Mouse (Mus musculus): ENCODE measurements around the gene Pde4dip. TPM values are rescaled to one million over a fixed set of nuclear protein-coding genes. Genes with fewer than 3 reads are reported as not detected.

Gene Pde4dip
- polyA plus RNA-seq, 1 experiment = 134 TPM

DNA sequence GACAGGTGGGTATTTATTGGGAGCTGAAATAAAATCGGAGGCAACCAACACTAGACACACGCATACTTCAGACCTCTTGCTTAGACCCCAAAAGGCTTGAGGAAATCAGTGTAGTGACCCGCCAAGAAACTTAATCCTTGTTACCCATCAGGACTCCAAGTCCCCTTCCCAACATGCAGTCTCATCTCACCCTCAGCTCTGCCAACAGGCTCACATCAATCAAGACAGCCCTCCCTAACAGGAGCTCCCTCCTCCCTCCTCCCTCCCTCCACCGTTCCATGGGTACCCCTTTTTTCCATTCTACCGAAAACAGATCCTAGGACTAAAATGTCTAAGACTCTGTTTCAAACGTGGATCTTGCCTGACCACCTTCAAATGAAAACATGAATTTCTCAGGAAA, 65.1 kb downstream of the Pde4dip start:
- H3K4me3 ChIP-seq = peak overlapping the region; percentile 49
- H3K4me2 ChIP-seq (ENCODE audit: low read depth) = peak overlapping the region; percentile 79
- TF ChIP-seq MAX (IDR thresholded peaks at IDR 0.05; ENCODE audit: low read depth) (no peak), TCF12 (IDR thresholded peaks at IDR 0.05; ENCODE audit: insufficient read depth, poor library complexity, severe bottlenecking) (no peak), SRF (IDR thresholded peaks at IDR 0.05; ENCODE audit: control insufficient read depth, insufficient read length, low read depth) (no peak), MYOD1 (IDR thresholded peaks at IDR 0.05; ENCODE audit: control insufficient read depth in 1 of 3, insufficient read length in 2 of 3, low read depth in 2 of 3) (no peak), USF1 (IDR thresholded peaks at IDR 0.05; ENCODE audit: low read depth) (no peak), REST (IDR thresholded peaks at IDR 0.05; ENCODE audit: insufficient read depth, insufficient read length) (no peak), MYOG (IDR thresholded peaks at IDR 0.05; ENCODE audit: control insufficient read depth in 1 of 3, insufficient read depth in 1 of 3, insufficient read length in 2 of 3, low read depth in 2 of 3) (no peak), POLR2AphosphoS2 (IDR thresholded peaks at IDR 0.05; ENCODE audit: insufficient read length, low read depth) (no peak), E2F4 (IDR thresholded peaks at IDR 0.05; ENCODE audit: insufficient read depth) (no peak)
- H3K36me3 ChIP-seq (ENCODE audit: control insufficient read depth, insufficient read depth) = no peaks in the 10 kb centered on the region
- no peaks in the 10 kb centered on the region for H3K27me3 ChIP-seq (ENCODE audit: control insufficient read depth, insufficient read depth, insufficient read length)
- peaks cover 31% of the 10 kb centered on the region for H3K79me2 ChIP-seq (ENCODE audit: control insufficient read depth, insufficient read depth)
- H3ac ChIP-seq (ENCODE audit: control insufficient read depth, insufficient read length) = no peak overlapping the region

- no peaks in the 10 kb centered on the region for H3K36me3 ChIP-seq (ENCODE audit: control insufficient read depth, insufficient read depth)
- no peaks in the 10 kb centered on the region for H3K27me3 ChIP-seq (ENCODE audit: control insufficient read depth, insufficient read depth, insufficient read length)
- H3ac ChIP-seq (ENCODE audit: control insufficient read depth, insufficient read length) = no peak overlapping the region
- H3K4me3 ChIP-seq = no peak overlapping the region
- H3K4me2 ChIP-seq (ENCODE audit: low read depth) = no peak overlapping the region
- no peak for TF ChIP-seq POLR2A (IDR thresholded peaks at IDR 0.05; ENCODE audit: insufficient read length, low read depth)
- TF ChIP-seq TCF12 (IDR thresholded peaks at IDR 0.05; ENCODE audit: insufficient read depth, poor library complexity, severe bottlenecking) = no peak
- TF ChIP-seq MYOD1 (IDR thresholded peaks at IDR 0.05; ENCODE audit: control insufficient read depth in 1 of 3, insufficient read length in 2 of 3, low read depth in 2 of 3) = no peak
- no peak for TF ChIP-seq SRF (IDR thresholded peaks at IDR 0.05; ENCODE audit: control insufficient read depth, insufficient read length, low read depth)
- no peak for TF ChIP-seq USF1 (IDR thresholded peaks at IDR 0.05; ENCODE audit: low read depth)
- TF ChIP-seq REST (IDR thresholded peaks at IDR 0.05; ENCODE audit: insufficient read depth, insufficient read length) = no peak
- TF ChIP-seq CEBPB (IDR thresholded peaks at IDR 0.05; ENCODE audit: insufficient read depth, poor library complexity, severe bottlenecking) = no peak
- peaks cover 41% of the 10 kb centered on the region for H3K79me2 ChIP-seq (ENCODE audit: control insufficient read depth, insufficient read depth)
Observed at GRCm38 (mm10) chr3:97819050-97819449, 69.5 kb downstream of the Pde4dip start.

- H3K4me2 ChIP-seq (ENCODE audit: low read depth) = no peak overlapping the region
- no peak for TF ChIP-seq TCF3 (IDR thresholded peaks at IDR 0.05; ENCODE audit: insufficient read length, low read depth)
- no peak for TF ChIP-seq REST (IDR thresholded peaks at IDR 0.05; ENCODE audit: insufficient read depth, insufficient read length)
- H3K79me2 ChIP-seq (ENCODE audit: control insufficient read depth, insufficient read depth) = peaks cover 36% of the 10 kb centered on the region
- H3ac ChIP-seq (ENCODE audit: control insufficient read depth, insufficient read length) = no peak overlapping the region
- H3K4me3 ChIP-seq = no peak overlapping the region
- H3K36me3 ChIP-seq (ENCODE audit: control insufficient read depth, insufficient read depth) = no peaks in the 10 kb centered on the region
- H3K27me3 ChIP-seq (ENCODE audit: control insufficient read depth, insufficient read depth, insufficient read length) = no peaks in the 10 kb centered on the region
Observed at GRCm38 (mm10) chr3:97818383-97818982, 70.0 kb downstream of the Pde4dip start.

DNA sequence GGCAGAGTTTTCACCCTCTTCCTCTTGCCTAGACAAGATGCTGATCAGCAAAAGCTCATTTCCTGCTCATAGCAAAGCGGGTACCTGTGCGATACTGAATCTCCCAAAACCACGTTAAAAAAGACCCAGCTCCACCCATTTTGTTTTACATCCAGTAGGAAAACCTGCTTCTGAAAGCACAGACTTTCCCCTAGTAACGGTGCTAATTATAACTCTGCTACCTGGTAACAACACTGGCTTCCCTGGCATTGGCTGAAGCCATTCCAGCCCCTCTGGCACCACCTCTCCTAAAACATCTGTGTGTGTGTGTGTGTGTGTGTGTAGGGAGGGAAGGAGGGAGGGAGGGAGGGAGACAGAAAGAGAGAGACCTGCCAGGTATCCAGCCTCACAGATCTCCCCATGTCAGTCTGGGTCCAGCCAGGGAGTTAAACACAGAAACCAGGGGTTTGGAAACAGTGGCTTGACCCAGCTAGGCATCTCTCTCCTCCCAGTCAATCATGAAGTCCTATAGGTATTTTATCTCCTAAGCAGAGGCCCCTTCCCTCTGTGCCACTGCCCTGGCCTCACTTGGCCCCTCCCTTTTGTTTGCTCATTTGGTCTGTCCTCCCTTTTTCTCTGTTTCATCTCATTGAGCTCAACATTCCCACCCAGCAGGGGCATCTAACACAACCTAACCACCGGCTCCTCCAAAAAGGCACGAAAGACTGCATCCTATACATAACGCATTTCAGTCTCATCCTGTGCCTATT, 76.7 kb downstream of the Pde4dip start:
- Histone ChIP-seq H3K4me3 (no peak overlapping the region), H3K36me3 (ENCODE audit: control insufficient read depth, insufficient read depth) (no peaks in the 10 kb centered on the region), H3K27me3 (ENCODE audit: control insufficient read depth, insufficient read depth, insufficient read length) (no peaks in the 10 kb centered on the region), H3ac (ENCODE audit: control insufficient read depth, insufficient read length) (no peak overlapping the region), H3K4me2 (ENCODE audit: low read depth) (no peak overlapping the region), H3K79me2 (ENCODE audit: control insufficient read depth, insufficient read depth) (peaks cover 15% of the 10 kb centered on the region)
- TF ChIP-seq TCF3 (IDR thresholded peaks at IDR 0.05; ENCODE audit: insufficient read length, low read depth) = no peak
- no peak for TF ChIP-seq REST (IDR thresholded peaks at IDR 0.05; ENCODE audit: insufficient read depth, insufficient read length)
- TF ChIP-seq E2F4 (IDR thresholded peaks at IDR 0.05; ENCODE audit: insufficient read depth) = no peak
- no peak for TF ChIP-seq POLR2AphosphoS2 (IDR thresholded peaks at IDR 0.05; ENCODE audit: insufficient read length, low read depth)
- no peak for TF ChIP-seq CEBPB (IDR thresholded peaks at IDR 0.05; ENCODE audit: insufficient read depth, poor library complexity, severe bottlenecking)
- TF ChIP-seq MAX (IDR thresholded peaks at IDR 0.05; ENCODE audit: low read depth) = no peak
- TF ChIP-seq TCF12 (IDR thresholded peaks at IDR 0.05; ENCODE audit: insufficient read depth, poor library complexity, severe bottlenecking) = no peak
- TF ChIP-seq MYOD1 (IDR thresholded peaks at IDR 0.05; ENCODE audit: control insufficient read depth in 1 of 3, insufficient read length in 2 of 3, low read depth in 2 of 3) = no peak
- no peak for TF ChIP-seq USF1 (IDR thresholded peaks at IDR 0.05; ENCODE audit: low read depth)
- no peak for TF ChIP-seq SRF (IDR thresholded peaks at IDR 0.05; ENCODE audit: control insufficient read depth, insufficient read length, low read depth)
- no peak for TF ChIP-seq POLR2A (IDR thresholded peaks at IDR 0.05; ENCODE audit: insufficient read length, low read depth)
- TF ChIP-seq MYOG (IDR thresholded peaks at IDR 0.05; ENCODE audit: control insufficient read depth in 1 of 3, insufficient read depth in 1 of 3, insufficient read length in 2 of 3, low read depth in 2 of 3) = no peak

DNA sequence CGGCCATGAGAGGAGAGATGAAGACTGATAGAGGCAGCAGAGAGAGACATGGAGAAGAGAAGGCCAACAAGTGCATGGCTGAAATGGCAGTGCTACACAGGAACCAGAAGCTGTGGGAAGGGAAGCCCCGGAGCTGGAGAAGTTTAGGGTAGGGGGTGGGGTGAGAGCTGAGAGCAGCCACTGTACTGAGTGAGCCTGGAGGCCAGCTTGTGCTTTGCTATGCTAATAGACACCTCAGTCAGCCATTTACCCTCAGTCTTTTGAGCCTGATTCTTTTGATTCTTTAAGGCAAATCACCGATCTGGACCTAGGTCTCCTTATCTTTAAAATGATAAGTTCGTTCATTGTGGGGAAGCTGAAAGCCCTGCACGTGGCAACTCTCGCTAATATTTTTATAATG, 77.3 kb downstream of the Pde4dip start:
- H3K36me3 ChIP-seq (ENCODE audit: control insufficient read depth, insufficient read depth) = no peaks in the 10 kb centered on the region
- no peaks in the 10 kb centered on the region for H3K27me3 ChIP-seq (ENCODE audit: control insufficient read depth, insufficient read depth, insufficient read length)
- H3ac ChIP-seq (ENCODE audit: control insufficient read depth, insufficient read length) = no peak overlapping the region
- H3K4me3 ChIP-seq = no peak overlapping the region
- peaks cover 15% of the 10 kb centered on the region for H3K79me2 ChIP-seq (ENCODE audit: control insufficient read depth, insufficient read depth)
- H3K4me2 ChIP-seq (ENCODE audit: low read depth) = no peak overlapping the region
- TF ChIP-seq MYOG (IDR thresholded peaks at IDR 0.05; ENCODE audit: control insufficient read depth in 1 of 3, insufficient read depth in 1 of 3, insufficient read length in 2 of 3, low read depth in 2 of 3) (no peak), SRF (IDR thresholded peaks at IDR 0.05; ENCODE audit: control insufficient read depth, insufficient read length, low read depth) (no peak), POLR2AphosphoS2 (IDR thresholded peaks at IDR 0.05; ENCODE audit: insufficient read length, low read depth) (no peak), TCF12 (IDR thresholded peaks at IDR 0.05; ENCODE audit: insufficient read depth, poor library complexity, severe bottlenecking) (no peak), REST (IDR thresholded peaks at IDR 0.05; ENCODE audit: insufficient read depth, insufficient read length) (no peak), TCF3 (IDR thresholded peaks at IDR 0.05; ENCODE audit: insufficient read length, low read depth) (no peak), POLR2A (IDR thresholded peaks at IDR 0.05; ENCODE audit: insufficient read length, low read depth) (no peak), CEBPB (IDR thresholded peaks at IDR 0.05; ENCODE audit: insufficient read depth, poor library complexity, severe bottlenecking) (no peak), E2F4 (IDR thresholded peaks at IDR 0.05; ENCODE audit: insufficient read depth) (no peak), MYOD1 (IDR thresholded peaks at IDR 0.05; ENCODE audit: control insufficient read depth in 1 of 3, insufficient read length in 2 of 3, low read depth in 2 of 3) (no peak), USF1 (IDR thresholded peaks at IDR 0.05; ENCODE audit: low read depth) (no peak)

Data from myocyte (in vitro differentiated cells).